ENCODE assay signal across 19 mouse cellular contexts in genomic region chr12:76618175-76618574, GRCm38 (mm10).
DNase-seq lines count a peak whose midpoint lies in the region; ATAC-seq and TF ChIP-seq lines count a peak whose summit lies in the region.
"Had no signal": no experiment of that assay in that cellular context is flagged by ENCODE, and none has a peak within 500 bp of the region (broad histone marks: within the 10 kb centered on the region; RNA-seq: fewer than 3 reads in every experiment).

No protein-coding gene starts in this region.

- H3K27ac ChIP-seq in forebrain, embryonic 14.5 days (ENCODE audit: low read depth, low read length), result no peak overlapping the region
- H3K27ac ChIP-seq in forebrain, postnatal 0 days (ENCODE audit: low read depth, low read length), result no peak overlapping the region
- H3K27ac ChIP-seq in hindbrain, embryonic 10.5 days, result peak overlapping the region; percentile 45; the same call in 1 of the 2 replicates
- H3K27ac ChIP-seq in hindbrain, embryonic 13.5 days, result no peak overlapping the region
- peak overlapping the region; percentile 14; the same call in 1 of the 2 replicates for H3K27ac ChIP-seq in neural tube, embryonic 13.5 days (replicated peaks)
- H3K27ac ChIP-seq in neural tube, embryonic 15.5 days (replicated peaks), result peak overlapping the region; percentile 42
- H3K27ac ChIP-seq in stomach, postnatal 0 days (replicated peaks), result no peak overlapping the region
- H3K27ac ChIP-seq: embryonic facial prominence, embryonic 15.5 days; hindbrain, embryonic 15.5 days had no signal

- 38% methylated on average over 4 of the region's 4 CpGs for WGBS in forebrain, embryonic 14.5 days
- 29% methylated on average over 4 of the region's 4 CpGs for WGBS in forebrain, postnatal 0 days
- WGBS in hindbrain, embryonic 10.5 days, result 80% methylated on average over 4 of the region's 4 CpGs
- WGBS in hindbrain, embryonic 13.5 days, result 71% methylated on average over 4 of the region's 4 CpGs
- WGBS in neural tube, embryonic 13.5 days, result 61% methylated on average over 4 of the region's 4 CpGs
- WGBS in neural tube, embryonic 15.5 days, result 62% methylated on average over 4 of the region's 4 CpGs
- WGBS in stomach, postnatal 0 days, result 74% methylated on average over 4 of the region's 4 CpGs

- no peak for DNase-seq in forebrain, embryonic 14.5 days (ENCODE audit: low spot score)
- DNase-seq in forebrain, postnatal 0 days, result no peak
- no peak for DNase-seq in hindbrain, embryonic 10.5 days (ENCODE audit: low spot score)
- DNase-seq in neural tube, embryonic 10.5 days (ENCODE audit: extremely low spot score, low spot score), result no peak
- DNase-seq in stomach, postnatal 0 days (ENCODE audit: low spot score), result no peak
- DNase-seq: adrenal gland, adult 2 months; adrenal gland, postnatal 25 days; cerebellum, adult 2 months; cerebellum, postnatal 10 days; heart, postnatal 10 days; heart, postnatal 4 days had no signal

- H3K4me1 ChIP-seq in forebrain, embryonic 14.5 days (ENCODE audit: control insufficient read depth, insufficient read depth, low read length), result 0 out of 2 replicates have a peak, but pooled peaks cover 4% of the 10 kb centered on the region
- H3K4me1 ChIP-seq in forebrain, postnatal 0 days (ENCODE audit: insufficient read depth), result no peaks in the 10 kb centered on the region
- H3K4me1 ChIP-seq in hindbrain, embryonic 10.5 days (replicated peaks), result peaks cover 25% of the 10 kb centered on the region
- peaks cover 16% of the 10 kb centered on the region for H3K4me1 ChIP-seq in hindbrain, embryonic 13.5 days (replicated peaks)
- H3K4me1 ChIP-seq in neural tube, embryonic 13.5 days (replicated peaks), result peaks cover 26% of the 10 kb centered on the region
- H3K4me1 ChIP-seq in neural tube, embryonic 15.5 days, result peaks cover 17% of the 10 kb centered on the region
- H3K4me1 ChIP-seq in stomach, postnatal 0 days (replicated peaks; ENCODE audit: control insufficient read depth, insufficient read depth), result no peaks in the 10 kb centered on the region

- ATAC-seq in forebrain, embryonic 14.5 days, result 0 out of 2 replicates have a peak, but pooled peaks have one; percentile 46
- no peak for ATAC-seq in forebrain, postnatal 0 days
- no peak for ATAC-seq in hindbrain, embryonic 13.5 days (ENCODE audit: low FRiP score)
- ATAC-seq in neural tube, embryonic 13.5 days (ENCODE audit: low read depth), result peak; percentile 37; the same call in 1 of the 2 replicates
- peak; percentile 16 for ATAC-seq in neural tube, embryonic 15.5 days (ENCODE audit: low FRiP score)
- no peak for ATAC-seq in stomach, postnatal 0 days (ENCODE audit: low FRiP score, low TSS enrichment)
- ATAC-seq: inflammation-experienced regulatory T-cells, adult 6 months; intestine, postnatal 0 days had no signal

- TF ChIP-seq EP300 in stomach, postnatal 0 days (optimal IDR thresholded peaks at IDR 0.05), result no peak

- no peak for TF ChIP-seq CTCF in forebrain, postnatal 0 days (IDR thresholded peaks at IDR 0.05; ENCODE audit: low read depth)
- no peak for TF ChIP-seq CTCF in stomach, postnatal 0 days (IDR thresholded peaks at IDR 0.05; ENCODE audit: low read depth)

- no peak overlapping the region for H3K4me3 ChIP-seq in forebrain, embryonic 14.5 days (ENCODE audit: low read depth, low read length)
- H3K4me3 ChIP-seq in forebrain, postnatal 0 days (ENCODE audit: low read depth, low read length), result no peak overlapping the region
- no peak overlapping the region for H3K4me3 ChIP-seq in hindbrain, embryonic 10.5 days
- no peak overlapping the region for H3K4me3 ChIP-seq in hindbrain, embryonic 13.5 days
- no peak overlapping the region for H3K4me3 ChIP-seq in neural tube, embryonic 13.5 days
- no peak overlapping the region for H3K4me3 ChIP-seq in neural tube, embryonic 15.5 days (replicated peaks)
- H3K4me3 ChIP-seq in stomach, postnatal 0 days (ENCODE audit: low read depth, low read length), result no peak overlapping the region
- H3K4me3 ChIP-seq: embryonic facial prominence, embryonic 15.5 days; erythroblast, embryonic 14.5 days; hindbrain, embryonic 15.5 days had no signal

- no peaks in the 10 kb centered on the region for H3K36me3 ChIP-seq in forebrain, embryonic 14.5 days (ENCODE audit: control insufficient read depth, insufficient read depth, low read length)
- no peaks in the 10 kb centered on the region for H3K36me3 ChIP-seq in forebrain, postnatal 0 days (ENCODE audit: insufficient read depth)
- H3K36me3 ChIP-seq in hindbrain, embryonic 10.5 days, result no peaks in the 10 kb centered on the region
- H3K36me3 ChIP-seq in hindbrain, embryonic 13.5 days, result no peaks in the 10 kb centered on the region
- H3K36me3 ChIP-seq in neural tube, embryonic 13.5 days, result no peaks in the 10 kb centered on the region
- H3K36me3 ChIP-seq in neural tube, embryonic 15.5 days, result peaks cover 17% of the 10 kb centered on the region
- no peaks in the 10 kb centered on the region for H3K36me3 ChIP-seq in stomach, postnatal 0 days (ENCODE audit: control insufficient read depth, insufficient read depth, low read length)
- H3K36me3 ChIP-seq: embryonic facial prominence, embryonic 15.5 days; hindbrain, embryonic 15.5 days had no signal

- no peak overlapping the region for H3K4me2 ChIP-seq in forebrain, embryonic 14.5 days (ENCODE audit: low read length)
- no peak overlapping the region for H3K4me2 ChIP-seq in forebrain, postnatal 0 days (ENCODE audit: low read depth)
- H3K4me2 ChIP-seq in hindbrain, embryonic 13.5 days, result no peak overlapping the region
- no peak overlapping the region for H3K4me2 ChIP-seq in neural tube, embryonic 13.5 days
- no peak overlapping the region for H3K4me2 ChIP-seq in neural tube, embryonic 15.5 days
- no peak overlapping the region for H3K4me2 ChIP-seq in stomach, postnatal 0 days (replicated peaks; ENCODE audit: low read depth)
- H3K4me2 ChIP-seq: embryonic facial prominence, embryonic 15.5 days; hindbrain, embryonic 15.5 days had no signal

- no peaks in the 10 kb centered on the region for H3K9me3 ChIP-seq in forebrain, embryonic 14.5 days (replicated peaks; ENCODE audit: control insufficient read depth, low read length)
- no peaks in the 10 kb centered on the region for H3K9me3 ChIP-seq in forebrain, postnatal 0 days (ENCODE audit: low read length)
- H3K9me3 ChIP-seq in hindbrain, embryonic 10.5 days, result no peaks in the 10 kb centered on the region
- H3K9me3 ChIP-seq in hindbrain, embryonic 13.5 days, result no peaks in the 10 kb centered on the region
- no peaks in the 10 kb centered on the region for H3K9me3 ChIP-seq in neural tube, embryonic 13.5 days
- H3K9me3 ChIP-seq in neural tube, embryonic 15.5 days (replicated peaks), result no peaks in the 10 kb centered on the region
- H3K9me3 ChIP-seq in stomach, postnatal 0 days (ENCODE audit: control insufficient read depth, low read length), result no peaks in the 10 kb centered on the region
- H3K9me3 ChIP-seq: embryonic facial prominence, embryonic 15.5 days; hindbrain, embryonic 15.5 days had no signal

- no peaks in the 10 kb centered on the region for H3K27me3 ChIP-seq in forebrain, embryonic 14.5 days (replicated peaks; ENCODE audit: control insufficient read depth, insufficient read depth, low read length)
- H3K27me3 ChIP-seq in forebrain, postnatal 0 days (ENCODE audit: insufficient read depth, low read length), result no peaks in the 10 kb centered on the region
- H3K27me3 ChIP-seq in hindbrain, embryonic 10.5 days (ENCODE audit: insufficient read depth, poor library complexity, severe bottlenecking), result no peaks in the 10 kb centered on the region
- no peaks in the 10 kb centered on the region for H3K27me3 ChIP-seq in hindbrain, embryonic 13.5 days
- no peaks in the 10 kb centered on the region for H3K27me3 ChIP-seq in neural tube, embryonic 13.5 days
- no peaks in the 10 kb centered on the region for H3K27me3 ChIP-seq in neural tube, embryonic 15.5 days (replicated peaks)
- H3K27me3 ChIP-seq in stomach, postnatal 0 days (ENCODE audit: control insufficient read depth, insufficient read depth, low read length), result no peaks in the 10 kb centered on the region
- H3K27me3 ChIP-seq: embryonic facial prominence, embryonic 15.5 days; hindbrain, embryonic 15.5 days had no signal

- H3K9ac ChIP-seq in forebrain, embryonic 14.5 days (ENCODE audit: low read length), result no peak overlapping the region
- no peak overlapping the region for H3K9ac ChIP-seq in forebrain, postnatal 0 days
- no peak overlapping the region for H3K9ac ChIP-seq in hindbrain, embryonic 13.5 days
- H3K9ac ChIP-seq in neural tube, embryonic 13.5 days, result no peak overlapping the region
- H3K9ac ChIP-seq in neural tube, embryonic 15.5 days (replicated peaks), result no peak overlapping the region
- H3K9ac ChIP-seq in stomach, postnatal 0 days (ENCODE audit: low read length), result no peak overlapping the region
- H3K9ac ChIP-seq: embryonic facial prominence, embryonic 15.5 days; hindbrain, embryonic 15.5 days had no signal

Comparison
In these comparisons a context has a peak if more than half of its experiments do, and no peak if none do; other contexts are left out.
1. ATAC-seq: peak in forebrain, embryonic 14.5 days (single experiment), neural tube, embryonic 13.5 days (single experiment) and neural tube, embryonic 15.5 days (single experiment); none in forebrain, postnatal 0 days (single experiment), hindbrain, embryonic 13.5 days (single experiment) and stomach, postnatal 0 days (single experiment).
2. H3K27ac ChIP-seq: peak in hindbrain, embryonic 10.5 days (single experiment), neural tube, embryonic 13.5 days (single experiment) and neural tube, embryonic 15.5 days (single experiment); none in forebrain, embryonic 14.5 days (single experiment), forebrain, postnatal 0 days (single experiment), hindbrain, embryonic 13.5 days (single experiment) and stomach, postnatal 0 days (single experiment).